Mouse (Mus musculus) forebrain, embryonic 12.5 days (tissue): ENCODE measurements around the gene Gm36864. TPM values are rescaled to one million over a fixed set of nuclear protein-coding genes. Genes with fewer than 3 reads are reported as not detected.

Experiments
- ATAC-seq: fragments of 200-750 bp; cut with Nextera tagmentation; 2 replicates; pipeline ENCODE4 v1.8.0; 2017; ENCODE audit warnings: moderate TSS enrichment; ENCODE audit not compliant: low FRiP score
- H3K27ac ChIP-seq: fragments of 300-500 bp; sonication (generic); 2 replicates; pipeline ENCODE4 v1.5.1; 2016; ENCODE audit warnings: mild to moderate bottlenecking
- H3K27me3 ChIP-seq: fragments of 300-500 bp; sonication (generic); 2 replicates; pipeline ENCODE4 v1.6.1; 2016; ENCODE audit warnings: mild to moderate bottlenecking
- H3K36me3 ChIP-seq: fragments of 300-500 bp; sonication (generic); replicated peaks from 2 replicates; pipeline ENCODE4 v1.6.1; 2016; ENCODE audit warnings: mild to moderate bottlenecking
- H3K4me1 ChIP-seq: fragments of 300-500 bp; sonication (generic); 2 replicates; pipeline ENCODE4 v1.6.1; 2016
- H3K4me2 ChIP-seq: fragments of 300-500 bp; sonication (generic); 2 replicates; pipeline ENCODE4 v1.6.1; 2016; ENCODE audit warnings: mild to moderate bottlenecking, moderate library complexity
- H3K4me3 ChIP-seq: fragments of 300-500 bp; sonication (generic); replicated peaks from 2 replicates; pipeline ENCODE4 v1.5.1; 2016; ENCODE audit warnings: mild to moderate bottlenecking
- H3K9ac ChIP-seq: fragments of 300-500 bp; sonication (generic); 2 replicates; pipeline ENCODE4 v1.6.1; 2016; ENCODE audit warnings: mild to moderate bottlenecking
- H3K9me3 ChIP-seq: fragments of 300-500 bp; sonication (generic); 2 replicates; pipeline ENCODE4 v1.6.1; 2016
- WGBS: fragments of 180-500 bp; shearing (Covaris S2); methylation state at CpG from one replicate; pipeline ENCODE4 v1.1.7; 2016; 5-methylcytosine and 5-hydroxymethylcytosine counted together
- polyA plus RNA-seq: library from polyadenylated mRNA; unstranded; fragments of >200 nt; fragmentation: Nextera tagmentation; extraction: Ambion mirVana; gene quantifications from 2 replicates; pipeline ENCODE4 v1.2.1, GENCODE M21; 2016

Gm36864 gene
- polyA plus RNA-seq, 1 experiment from 2014 or later, result not detected

DNA sequence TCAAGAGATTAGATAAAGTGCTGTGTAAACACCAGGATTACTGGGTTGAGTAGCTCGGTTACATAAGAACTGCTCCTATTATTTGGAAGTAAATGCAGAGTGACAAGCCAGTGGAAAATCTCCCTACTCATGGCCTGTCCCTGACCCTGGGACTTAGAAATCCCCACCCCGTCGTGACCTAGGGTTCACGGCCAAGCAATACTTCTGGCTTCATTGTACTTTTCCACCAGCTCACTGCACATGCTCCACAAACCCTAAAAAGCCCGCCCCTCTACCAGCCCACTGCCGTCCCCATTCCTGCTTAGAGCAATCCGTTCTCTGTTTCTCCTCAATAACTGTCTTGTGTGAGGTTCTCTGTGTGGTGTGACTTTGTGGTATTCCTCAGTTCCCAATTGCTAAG is 51.8 kb downstream of the Gm36864 start:
- no peaks in the 10 kb centered on the region for H3K36me3 ChIP-seq
- H3K9me3 ChIP-seq, result no peaks in the 10 kb centered on the region
- ATAC-seq, result no peak
- no peak overlapping the region for H3K27ac ChIP-seq
- H3K9ac ChIP-seq, result no peak overlapping the region
- H3K4me2 ChIP-seq, result no peak overlapping the region
- WGBS, result 73% methylated on average over 7 of the region's 7 CpGs
- H3K27me3 ChIP-seq, result peaks cover 2% of the 10 kb centered on the region; the same call in 1 of the 2 replicates
- no peak overlapping the region for H3K4me3 ChIP-seq
- H3K4me1 ChIP-seq, result no peaks in the 10 kb centered on the region

DNA sequence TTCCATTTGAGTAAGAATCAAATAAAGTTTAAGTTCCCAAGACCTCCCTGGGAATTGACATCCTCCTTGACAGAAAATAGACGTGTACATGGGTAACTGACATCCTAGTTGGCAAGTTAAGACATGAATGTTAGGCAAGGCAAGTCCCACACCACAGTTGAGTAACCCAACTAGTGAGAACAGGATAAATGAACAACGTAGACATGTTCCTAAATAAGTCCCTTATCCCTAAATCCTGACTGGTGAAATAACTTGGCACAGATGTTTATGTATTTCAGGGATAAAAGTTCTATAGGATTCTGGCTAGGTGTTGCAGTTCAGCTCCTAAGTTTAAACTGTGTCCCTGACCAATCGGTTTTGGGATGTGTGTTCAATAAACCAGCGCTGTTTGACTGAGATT is 55.0 kb downstream of the Gm36864 start:
- no peak overlapping the region for H3K27ac ChIP-seq

DNA sequence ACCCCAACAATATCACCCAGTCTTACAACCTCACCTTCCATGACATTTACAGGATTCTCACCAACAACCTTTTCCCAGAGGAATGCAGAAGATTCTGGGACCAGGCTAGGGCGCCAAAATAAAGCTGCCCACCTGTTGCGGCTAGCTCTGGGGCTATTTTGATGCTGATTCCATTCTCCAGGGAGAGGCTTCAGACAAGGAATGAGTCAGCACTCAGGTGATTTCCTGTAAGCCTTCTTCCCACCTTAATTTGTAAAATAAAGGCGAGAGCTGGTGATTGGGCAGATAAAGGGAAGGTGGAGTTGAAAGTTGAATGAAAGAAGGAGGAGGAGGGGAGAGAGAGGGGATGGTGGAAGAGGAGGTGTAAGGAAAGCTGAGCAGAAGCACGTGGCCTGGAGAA is 55.4 kb downstream of the Gm36864 start:
- no peak overlapping the region for H3K9ac ChIP-seq
- WGBS, result 53% methylated on average over 4 of the region's 4 CpGs
- ATAC-seq, result no peak
- H3K4me1 ChIP-seq, result no peaks in the 10 kb centered on the region
- H3K27me3 ChIP-seq, result 0 out of 2 replicates have a peak, but pooled peaks cover 2% of the 10 kb centered on the region
- no peaks in the 10 kb centered on the region for H3K36me3 ChIP-seq
- no peak overlapping the region for H3K4me3 ChIP-seq
- H3K27ac ChIP-seq, result no peak overlapping the region
- 0 out of 2 replicates have a peak, but pooled peaks cover 5% of the 10 kb centered on the region for H3K9me3 ChIP-seq
- H3K4me2 ChIP-seq, result no peak overlapping the region

More for the DNA sequence above, 55.0 kb downstream of the Gm36864 start:
- no peak for ATAC-seq
- no peaks in the 10 kb centered on the region for H3K36me3 ChIP-seq
- WGBS, result 86% methylated on average over 4 of the region's 4 CpGs
- H3K9me3 ChIP-seq, result 0 out of 2 replicates have a peak, but pooled peaks cover 5% of the 10 kb centered on the region
- no peak overlapping the region for H3K9ac ChIP-seq
- no peak overlapping the region for H3K4me3 ChIP-seq
- 0 out of 2 replicates have a peak, but pooled peaks cover 2% of the 10 kb centered on the region for H3K27me3 ChIP-seq
- no peak overlapping the region for H3K4me2 ChIP-seq
- no peaks in the 10 kb centered on the region for H3K4me1 ChIP-seq

Other genes with a start within 250 kb of the Gm36864 start
- gene Klk1b11, start 240.3 kb upstream of the Gm36864 start, polyA plus RNA-seq, result not detected in 2 replicates
- gene Klk1b26, start 224.0 kb upstream of the Gm36864 start, polyA plus RNA-seq, result not detected in 2 replicates
- not detected in 2 replicates for gene Klk1b27, start 183.9 kb upstream of the Gm36864 start, polyA plus RNA-seq
- gene Klk1b21, start 133.8 kb upstream of the Gm36864 start, polyA plus RNA-seq, result not detected in 2 replicates
- gene Klk1b22, start 123.5 kb upstream of the Gm36864 start, polyA plus RNA-seq, result not detected in 2 replicates
- gene Klk1b16, start 99.4 kb upstream of the Gm36864 start, polyA plus RNA-seq, result not detected in 2 replicates
- not detected in 2 replicates for gene Klk1b24, start 47.9 kb upstream of the Gm36864 start, polyA plus RNA-seq
- not detected in 2 replicates for gene Klk1b3, start 38.0 kb upstream of the Gm36864 start, polyA plus RNA-seq
- gene Klk1b4, start 28.7 kb upstream of the Gm36864 start, polyA plus RNA-seq, result not detected in 2 replicates
- gene Klk1b5, start 20.2 kb upstream of the Gm36864 start, polyA plus RNA-seq, result not detected in 2 replicates
- not detected in 2 replicates for gene Klk1, start 10.8 kb upstream of the Gm36864 start, polyA plus RNA-seq
- 1.1 and 1.3 TPM in 2 replicates for gene 1700028J19Rik, start 10.5 kb downstream of the Gm36864 start, polyA plus RNA-seq
- gene 2410002F23Rik, start 10.5 kb downstream of the Gm36864 start, polyA plus RNA-seq, result 195 and 203 TPM in 2 replicates
- gene Acp4, start 21.2 kb downstream of the Gm36864 start, polyA plus RNA-seq, result 0.11 and 0.17 TPM in 2 replicates
- not detected in 2 replicates for gene Gm15517, start 25.3 kb downstream of the Gm36864 start, polyA plus RNA-seq
- 2.5 and 2.9 TPM in 2 replicates for gene Clec11a, start 70.7 kb downstream of the Gm36864 start, polyA plus RNA-seq
- 7.7 and 8.0 TPM in 2 replicates for gene Shank1, start 74.1 kb downstream of the Gm36864 start, polyA plus RNA-seq
- gene Syt3, start 147.9 kb downstream of the Gm36864 start, polyA plus RNA-seq, result 5.5 and 6.6 TPM in 2 replicates
- 0.86 and 1.5 TPM in 2 replicates for gene 1700008O03Rik, start 149.6 kb downstream of the Gm36864 start, polyA plus RNA-seq
- gene Lrrc4b, start 192.8 kb downstream of the Gm36864 start, polyA plus RNA-seq, result 10.6 and 12.0 TPM in 2 replicates
- 4.8 TPM in 2 replicates for gene Aspdh, start 229.2 kb downstream of the Gm36864 start, polyA plus RNA-seq
- 47.2 and 56.8 TPM in 2 replicates for gene Josd2, start 231.8 kb downstream of the Gm36864 start, polyA plus RNA-seq